Mouse (Mus musculus) cerebellum, postnatal 36 days (tissue): ENCODE results near the gene Pate2.
"Not testable (repeated sequence)": the region's sequence is repeated elsewhere in the genome, so short reads cannot be mapped to it uniquely, and the experiment has no call there.

Source experiments
- DNase-seq, 2 experiments: peaks; one replicate each; pipeline ENCODE4 v3.0.0; 2021 to 2022; ENCODE audit warnings: mixed read lengths in 2 of 2

The Pate2 gene

GRCm38 (mm10) chr9:35558257-35559008, 11.7 kb upstream of the Pate2 start, which contains the start of the genes Ddx25 and Pus3:
Ddx25 (minus strand) TSS chr9:35558528.
Pus3 (plus strand) TSS chr9:35558595.
- peak; percentile 84 to 86 for DNase-seq

- DNase-seq: peak; percentile 79 to 83
Measured at GRCm38 (mm10) chr9:35559009-35559890, 10.8 kb upstream of the Pate2 start.

GRCm38 (mm10) chr9:35561076-35561475, 9.0 kb upstream of the Pate2 start:
- DNase-seq: no peak

- no peak for DNase-seq
Measured at GRCm38 (mm10) chr9:35561583-35561982, 8.5 kb upstream of the Pate2 start.

GRCm38 (mm10) chr9:35564536-35565240, 5.4 kb upstream of the Pate2 start:
- DNase-seq: no peak

- no peak for DNase-seq
Measured at GRCm38 (mm10) chr9:35567995-35568394, 2.1 kb upstream of the Pate2 start.

GRCm38 (mm10) chr9:35570663-35571062, 579 bp downstream of the Pate2 start:
- no peak for DNase-seq

- no peak for DNase-seq
Measured at GRCm38 (mm10) chr9:35574416-35574815, 4.3 kb downstream of the Pate2 start.

GRCm38 (mm10) chr9:35587674-35588073, 17.6 kb downstream of the Pate2 start:
- DNase-seq: no peak

- DNase-seq: no peak
Measured at GRCm38 (mm10) chr9:35592903-35593302, 22.8 kb downstream of the Pate2 start.

GRCm38 (mm10) chr9:35607647-35608405, 37.7 kb downstream of the Pate2 start:
- DNase-seq: no peak

- no peak for DNase-seq
Measured at GRCm38 (mm10) chr9:35611841-35612240, 41.8 kb downstream of the Pate2 start, which contains the start of gene Pate4. Pate4 (minus strand) TSS chr9:35611941.

GRCm38 (mm10) chr9:35614005-35614404, 43.9 kb downstream of the Pate2 start:
- no peak for DNase-seq

GRCm38 (mm10) chr9:35616784-35617183, 46.7 kb downstream of the Pate2 start:
- DNase-seq: not testable (repeated sequence)

GRCm38 (mm10) chr9:35632981-35633380, 62.9 kb downstream of the Pate2 start:
- no peak for DNase-seq

GRCm38 (mm10) chr9:35648102-35648501, 78.0 kb downstream of the Pate2 start, which contains the start of gene Pate3:
Pate3 (minus strand) TSS chr9:35648202.
- DNase-seq: no peak

GRCm38 (mm10) chr9:35673557-35673956, 103.5 kb downstream of the Pate2 start:
- no peak for DNase-seq

- no peak for DNase-seq
Measured at GRCm38 (mm10) chr9:35687013-35687412, 116.9 kb downstream of the Pate2 start, which contains the start of gene Pate1. Pate1 (minus strand) TSS chr9:35687390.

- DNase-seq: no peak
Measured at GRCm38 (mm10) chr9:35691924-35692323, 121.8 kb downstream of the Pate2 start.

- no peak for DNase-seq
Measured at GRCm38 (mm10) chr9:35707265-35707664, 137.2 kb downstream of the Pate2 start.
